Mouse (Mus musculus): Measurements from ENCODE around the gene Mettl14. TPM values are rescaled to one million over a fixed set of nuclear protein-coding genes. Genes with fewer than 3 reads are reported as not detected.
"Not testable (repeated sequence)": the region's sequence is repeated elsewhere in the genome, so short reads cannot be mapped to it uniquely, and the experiment has no call there.

Gene Mettl14
- 1 to 10 TPM; 8.8 to 9.7 TPM for total RNA-seq (2021)
- long read RNA-seq, experiment 1, transcript Mettl14-201 (11 exons, 2,741 nt): major isoform, 6 of 15 reads
- long read RNA-seq, experiment 1, partial matches to known transcripts: 2 of 15 reads
- long read RNA-seq, experiment 1, other reads (novel, unspliced or antisense): 7 of 15 reads
- long read RNA-seq, experiment 2, transcript Mettl14-201 (11 exons, 2,741 nt): major isoform, 5 of 7 reads
- long read RNA-seq, experiment 2, partial matches to known transcripts: 0 of 7 reads
- long read RNA-seq, experiment 2, other reads (novel, unspliced or antisense): 2 of 7 reads

- DNase-seq (ENCODE audit: low spot score): peak; percentile 98
Observed at GRCm38 (mm10) chr3:123385486-123386156, at the start of gene Mettl14. Gene Mettl14, minus strand, starts transcription at chr3:123386108.

GRCm38 (mm10) chr3:123433362-123433761 lies 47.5 kb upstream of the Mettl14 start:
- no peak for DNase-seq (ENCODE audit: low spot score)

- no peak for DNase-seq (ENCODE audit: low spot score)
Observed at GRCm38 (mm10) chr3:123431951-123432674, 46.2 kb upstream of the Mettl14 start.

GRCm38 (mm10) chr3:123429597-123430458 lies 43.9 kb upstream of the Mettl14 start:
- DNase-seq (ENCODE audit: low spot score): no peak

- DNase-seq (ENCODE audit: low spot score): no peak
Observed at GRCm38 (mm10) chr3:123428005-123428404, 42.1 kb upstream of the Mettl14 start.

GRCm38 (mm10) chr3:123425647-123426046 lies 39.7 kb upstream of the Mettl14 start:
- DNase-seq (ENCODE audit: low spot score): no peak

- DNase-seq (ENCODE audit: low spot score): no peak
Observed at GRCm38 (mm10) chr3:123413173-123413572, 27.3 kb upstream of the Mettl14 start.

GRCm38 (mm10) chr3:123411821-123412578 lies 26.1 kb upstream of the Mettl14 start:
- no peak for DNase-seq (ENCODE audit: low spot score)

- DNase-seq (ENCODE audit: low spot score): no peak
Observed at GRCm38 (mm10) chr3:123404945-123405344, 19.0 kb upstream of the Mettl14 start.

- DNase-seq (ENCODE audit: low spot score): no peak
Observed at GRCm38 (mm10) chr3:123397562-123398481, 11.9 kb upstream of the Mettl14 start.

- no peak for DNase-seq (ENCODE audit: low spot score)
Observed at GRCm38 (mm10) chr3:123395611-123396010, 9.7 kb upstream of the Mettl14 start.

- DNase-seq (ENCODE audit: low spot score): no peak
Observed at GRCm38 (mm10) chr3:123391180-123391579, 5.3 kb upstream of the Mettl14 start.

GRCm38 (mm10) chr3:123386157-123386780 lies 361 bp upstream of the Mettl14 start:
- not testable (repeated sequence) for DNase-seq (ENCODE audit: low spot score)

- DNase-seq (ENCODE audit: low spot score): no peak
Observed at GRCm38 (mm10) chr3:123385118-123385485, 806 bp downstream of the Mettl14 start.

GRCm38 (mm10) chr3:123384435-123384834 lies 1.5 kb downstream of the Mettl14 start:
- DNase-seq (ENCODE audit: low spot score): no peak

- DNase-seq (ENCODE audit: low spot score): no peak
Observed at GRCm38 (mm10) chr3:123376562-123376961, 9.3 kb downstream of the Mettl14 start.

- DNase-seq (ENCODE audit: low spot score): peak; percentile 70
Observed at GRCm38 (mm10) chr3:123371766-123372535, 14.0 kb downstream of the Mettl14 start.

- no peak for DNase-seq (ENCODE audit: low spot score)
Observed at GRCm38 (mm10) chr3:123370927-123371326, 15.0 kb downstream of the Mettl14 start.
